Mouse (Mus musculus): ENCODE measurements around the gene Tmem62. TPM values are rescaled to one million over a fixed set of nuclear protein-coding genes. Genes with fewer than 3 reads are reported as not detected.

Tmem62 gene
- polyA plus RNA-seq, 1 experiment from 2014 or later, result 12.9 TPM

GRCm38 (mm10) chr2:121007925-121008663 is 31.3 kb downstream of the Tmem62 start, which contains the start of gene Ccndbp1:
Gene Ccndbp1 (plus strand): TSS chr2:121008403.
- H3K4me3 ChIP-seq (ENCODE audit: low read depth, low read length), result peak within 1 kb of the TSS; percentile 79
- ATAC-seq, result peak; percentile 97

DNA sequence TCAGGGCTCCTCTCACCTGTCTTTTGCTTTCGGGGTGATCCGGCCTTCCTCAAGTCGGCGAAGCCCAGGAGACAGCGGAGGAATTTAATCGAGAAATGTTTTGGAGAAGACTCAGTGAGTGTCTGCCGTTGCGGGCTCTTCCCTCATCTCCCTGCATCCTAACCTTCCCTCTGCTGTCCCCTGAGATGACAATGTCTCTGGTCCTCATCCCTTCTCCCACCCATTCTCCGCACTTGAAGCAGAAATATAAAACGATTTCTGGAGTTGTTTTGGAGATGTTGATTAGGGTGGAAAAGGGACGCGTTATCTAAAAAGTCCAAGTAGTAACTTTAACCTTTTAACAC is 31.8 kb downstream of the Tmem62 start:
- H3K27ac ChIP-seq (ENCODE audit: low read length), result peak overlapping the region; percentile 34; the same call in 1 of the 2 replicates
- H3K4me1 ChIP-seq (ENCODE audit: control insufficient read depth, insufficient read depth, low read length), result peaks cover 12% of the 10 kb centered on the region
- H3K9ac ChIP-seq (ENCODE audit: low read depth, low read length), result peak overlapping the region; percentile 82
- H3K27me3 ChIP-seq (ENCODE audit: control insufficient read depth, insufficient read depth, low read depth, low read length), result no peaks in the 10 kb centered on the region
- H3K4me3 ChIP-seq (ENCODE audit: low read depth, low read length), result peak overlapping the region; percentile 79
- peak overlapping the region; percentile 82 for H3K4me2 ChIP-seq (ENCODE audit: low read length)
- H3K36me3 ChIP-seq (ENCODE audit: control insufficient read depth, insufficient read depth, low read length), result peaks cover 10% of the 10 kb centered on the region; the same call in 1 of the 2 replicates
- no peak for ATAC-seq
- H3K9me3 ChIP-seq (replicated peaks; ENCODE audit: control insufficient read depth, low read length, poor library complexity, severe bottlenecking), result no peaks in the 10 kb centered on the region
- 1% methylated on average over 12 of the region's 12 CpGs for WGBS

More at GRCm38 (mm10) chr2:121007925-121008663, 31.3 kb downstream of the Tmem62 start, which contains the start of gene Ccndbp1:
- WGBS, result 3% methylated on average over 32 of the region's 34 CpGs
- peak within 1 kb of the TSS; percentile 82 for H3K4me2 ChIP-seq (ENCODE audit: low read length)
- H3K27ac ChIP-seq (ENCODE audit: low read length), result peak within 1 kb of the TSS; percentile 66
- H3K36me3 ChIP-seq (ENCODE audit: control insufficient read depth, insufficient read depth, low read length), result peaks cover 10% of the 10 kb centered on the region; the same call in 1 of the 2 replicates
- peaks cover 12% of the 10 kb centered on the region for H3K4me1 ChIP-seq (ENCODE audit: control insufficient read depth, insufficient read depth, low read length)
- H3K9ac ChIP-seq (ENCODE audit: low read depth, low read length), result peak within 1 kb of the TSS; percentile 82
- H3K27me3 ChIP-seq (ENCODE audit: control insufficient read depth, insufficient read depth, low read depth, low read length), result no peaks in the 10 kb centered on the region
- H3K9me3 ChIP-seq (replicated peaks; ENCODE audit: control insufficient read depth, low read length, poor library complexity, severe bottlenecking), result no peaks in the 10 kb centered on the region

DNA sequence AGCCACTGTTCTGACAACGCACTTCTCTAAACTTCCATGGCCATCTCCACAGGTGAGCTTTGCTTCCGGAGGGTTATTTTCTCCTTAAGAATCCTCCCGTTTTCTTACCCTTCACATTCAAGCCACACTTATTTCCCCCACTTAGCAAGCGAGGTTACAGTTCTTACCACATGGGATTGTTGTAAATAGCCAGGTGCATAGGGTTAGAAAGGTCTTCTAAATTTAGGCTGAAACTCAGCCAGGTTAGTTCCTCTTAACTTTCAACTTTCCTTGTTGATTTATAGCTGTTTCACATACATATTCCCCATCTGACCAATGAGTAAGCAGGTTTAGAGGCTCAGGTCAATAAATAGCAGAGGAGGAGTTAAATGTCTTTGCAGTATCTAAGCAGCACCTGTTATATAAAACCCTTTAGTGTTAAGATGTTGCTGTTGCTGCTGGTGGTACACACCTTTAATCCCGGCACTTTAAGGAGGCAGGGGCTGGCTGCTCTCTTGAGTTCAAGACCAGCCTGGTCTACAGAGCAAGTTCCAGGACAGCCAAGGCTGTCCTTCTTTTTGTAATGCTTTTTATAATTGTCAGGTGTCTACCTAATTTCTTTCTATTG is 32.4 kb downstream of the Tmem62 start:
- Histone ChIP-seq H3K9me3 (replicated peaks; ENCODE audit: control insufficient read depth, low read length, poor library complexity, severe bottlenecking) (no peaks in the 10 kb centered on the region), H3K27me3 (ENCODE audit: control insufficient read depth, insufficient read depth, low read depth, low read length) (no peaks in the 10 kb centered on the region), H3K4me1 (ENCODE audit: control insufficient read depth, insufficient read depth, low read length) (peaks cover 12% of the 10 kb centered on the region), H3K4me2 (ENCODE audit: low read length) (peak overlapping the region; percentile 82), H3K36me3 (ENCODE audit: control insufficient read depth, insufficient read depth, low read length) (peaks cover 10% of the 10 kb centered on the region; the same call in 1 of the 2 replicates), H3K4me3 (ENCODE audit: low read depth, low read length) (peak overlapping the region; percentile 79), H3K27ac (ENCODE audit: low read length) (no peak overlapping the region), H3K9ac (ENCODE audit: low read depth, low read length) (peak overlapping the region; percentile 82)
- 26% methylated on average over 5 of the region's 5 CpGs for WGBS
- ATAC-seq, result no peak

DNA sequence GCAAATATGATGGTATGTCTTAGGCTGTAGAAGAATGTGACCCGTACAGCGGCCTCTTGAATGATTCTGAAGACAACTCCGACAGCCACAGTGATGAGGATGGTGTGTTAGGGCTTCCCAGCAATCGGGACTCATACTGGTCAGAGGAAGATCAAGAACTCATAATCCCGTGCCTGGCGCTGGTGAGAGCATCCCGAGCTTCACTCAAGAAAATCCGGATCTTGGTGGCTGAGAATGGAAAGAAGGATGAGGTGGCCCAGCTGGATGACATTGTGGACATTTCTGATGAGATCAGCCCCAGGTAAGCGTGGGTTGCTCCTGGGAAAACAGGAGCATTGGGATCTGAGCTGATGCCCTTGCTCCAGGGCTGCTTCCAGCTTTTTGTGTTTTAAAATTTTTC is 35.9 kb downstream of the Tmem62 start:
- no peak for ATAC-seq
- Histone ChIP-seq H3K4me1 (ENCODE audit: control insufficient read depth, insufficient read depth, low read length) (peaks cover 12% of the 10 kb centered on the region), H3K36me3 (ENCODE audit: control insufficient read depth, insufficient read depth, low read length) (peaks cover 19% of the 10 kb centered on the region), H3K9me3 (replicated peaks; ENCODE audit: control insufficient read depth, low read length, poor library complexity, severe bottlenecking) (peaks cover 1% of the 10 kb centered on the region; the same call in 1 of the 2 replicates), H3K9ac (ENCODE audit: low read depth, low read length) (no peak overlapping the region), H3K4me3 (ENCODE audit: low read depth, low read length) (no peak overlapping the region), H3K27me3 (ENCODE audit: control insufficient read depth, insufficient read depth, low read depth, low read length) (no peaks in the 10 kb centered on the region), H3K27ac (ENCODE audit: low read length) (no peak overlapping the region), H3K4me2 (ENCODE audit: low read length) (no peak overlapping the region)
- 90% methylated on average over 9 of the region's 9 CpGs for WGBS

GRCm38 (mm10) chr2:121015507-121015906 is 38.7 kb downstream of the Tmem62 start:
- ATAC-seq, result no peak
- WGBS, result 90% methylated on average over 2 of the region's 2 CpGs

GRCm38 (mm10) chr2:121016226-121016625 is 39.4 kb downstream of the Tmem62 start:
- H3K9me3 ChIP-seq (replicated peaks; ENCODE audit: control insufficient read depth, low read length, poor library complexity, severe bottlenecking), result peaks cover 4% of the 10 kb centered on the region; the same call in 1 of the 2 replicates
- no peak overlapping the region for H3K27ac ChIP-seq (ENCODE audit: low read length)
- no peaks in the 10 kb centered on the region for H3K27me3 ChIP-seq (ENCODE audit: control insufficient read depth, insufficient read depth, low read depth, low read length)
- H3K9ac ChIP-seq (ENCODE audit: low read depth, low read length), result no peak overlapping the region
- no peak for ATAC-seq
- H3K4me3 ChIP-seq (ENCODE audit: low read depth, low read length), result no peak overlapping the region
- WGBS, result 86% methylated on average over 9 of the region's 9 CpGs
- H3K4me2 ChIP-seq (ENCODE audit: low read length), result no peak overlapping the region
- peaks cover 25% of the 10 kb centered on the region for H3K36me3 ChIP-seq (ENCODE audit: control insufficient read depth, insufficient read depth, low read length)
- H3K4me1 ChIP-seq (ENCODE audit: control insufficient read depth, insufficient read depth, low read length), result no peaks in the 10 kb centered on the region

More at GRCm38 (mm10) chr2:121015507-121015906, 38.7 kb downstream of the Tmem62 start:
- no peaks in the 10 kb centered on the region for H3K27me3 ChIP-seq (ENCODE audit: control insufficient read depth, insufficient read depth, low read depth, low read length)
- H3K27ac ChIP-seq (ENCODE audit: low read length), result no peak overlapping the region
- no peak overlapping the region for H3K4me3 ChIP-seq (ENCODE audit: low read depth, low read length)
- H3K9me3 ChIP-seq (replicated peaks; ENCODE audit: control insufficient read depth, low read length, poor library complexity, severe bottlenecking), result peaks cover 4% of the 10 kb centered on the region; the same call in 1 of the 2 replicates
- peaks cover 25% of the 10 kb centered on the region for H3K36me3 ChIP-seq (ENCODE audit: control insufficient read depth, insufficient read depth, low read length)
- no peaks in the 10 kb centered on the region for H3K4me1 ChIP-seq (ENCODE audit: control insufficient read depth, insufficient read depth, low read length)
- H3K9ac ChIP-seq (ENCODE audit: low read depth, low read length), result no peak overlapping the region
- H3K4me2 ChIP-seq (ENCODE audit: low read length), result no peak overlapping the region

DNA sequence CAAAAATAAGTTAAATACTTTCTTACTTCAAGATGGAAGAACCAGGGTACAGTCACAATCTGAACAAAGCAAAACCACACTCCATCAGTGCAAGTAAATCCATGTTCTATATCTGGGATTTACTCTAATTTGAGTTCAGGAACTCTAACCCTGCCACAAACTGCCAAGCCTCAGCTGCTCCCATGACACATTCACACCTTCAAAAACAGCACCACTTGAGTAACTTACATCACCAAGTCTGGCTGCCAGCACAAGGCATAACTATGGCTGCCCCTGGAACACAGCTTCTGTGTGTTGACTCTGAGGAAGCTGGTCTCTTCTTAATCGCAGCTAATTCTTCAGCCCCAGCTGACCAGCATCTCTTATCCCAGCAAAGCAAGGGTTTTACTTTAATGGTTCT is 40.3 kb downstream of the Tmem62 start:
- peaks cover 25% of the 10 kb centered on the region for H3K36me3 ChIP-seq (ENCODE audit: control insufficient read depth, insufficient read depth, low read length)
- H3K27ac ChIP-seq (ENCODE audit: low read length), result no peak overlapping the region
- H3K4me3 ChIP-seq (ENCODE audit: low read depth, low read length), result no peak overlapping the region
- no peak overlapping the region for H3K9ac ChIP-seq (ENCODE audit: low read depth, low read length)
- H3K4me1 ChIP-seq (ENCODE audit: control insufficient read depth, insufficient read depth, low read length), result no peaks in the 10 kb centered on the region
- no peak overlapping the region for H3K4me2 ChIP-seq (ENCODE audit: low read length)
- peaks cover 4% of the 10 kb centered on the region; the same call in 1 of the 2 replicates for H3K9me3 ChIP-seq (replicated peaks; ENCODE audit: control insufficient read depth, low read length, poor library complexity, severe bottlenecking)
- 96% methylated on average over 1 of the region's 1 CpGs for WGBS
- no peaks in the 10 kb centered on the region for H3K27me3 ChIP-seq (ENCODE audit: control insufficient read depth, insufficient read depth, low read depth, low read length)
- ATAC-seq, result no peak

DNA sequence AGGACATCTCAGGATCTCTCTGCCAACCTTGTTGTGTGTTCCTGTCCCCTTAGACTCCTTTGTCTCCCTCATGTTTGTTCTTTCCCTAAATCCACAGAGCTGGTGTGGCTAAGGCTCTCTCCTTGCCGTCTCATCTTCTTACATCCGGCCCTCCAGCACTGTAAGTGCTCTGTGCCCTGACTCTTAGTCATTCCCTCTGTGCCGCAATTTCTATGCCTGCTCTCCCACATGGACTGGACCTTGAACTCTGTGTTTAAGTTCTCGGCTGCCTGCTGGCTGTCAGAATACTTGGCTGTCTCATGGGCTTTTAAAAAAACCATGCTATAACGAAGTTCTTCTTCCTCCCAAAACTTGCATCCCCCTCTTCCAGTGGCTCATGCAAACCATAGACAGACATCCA is 46.1 kb downstream of the Tmem62 start:
- no peak for ATAC-seq
- Histone ChIP-seq H3K4me2 (ENCODE audit: low read length) (no peak overlapping the region), H3K9ac (ENCODE audit: low read depth, low read length) (no peak overlapping the region), H3K4me1 (ENCODE audit: control insufficient read depth, insufficient read depth, low read length) (no peaks in the 10 kb centered on the region), H3K27ac (ENCODE audit: low read length) (no peak overlapping the region), H3K9me3 (replicated peaks; ENCODE audit: control insufficient read depth, low read length, poor library complexity, severe bottlenecking) (peaks cover under 1% of the 10 kb centered on the region; the same call in 1 of the 2 replicates), H3K27me3 (ENCODE audit: control insufficient read depth, insufficient read depth, low read depth, low read length) (no peaks in the 10 kb centered on the region), H3K4me3 (ENCODE audit: low read depth, low read length) (no peak overlapping the region), H3K36me3 (ENCODE audit: control insufficient read depth, insufficient read depth, low read length) (peaks cover 3% of the 10 kb centered on the region)
- 74% methylated on average over 5 of the region's 5 CpGs for WGBS
